Mouse (Mus musculus) urinary bladder, postnatal 36 days (tissue): Measurements from ENCODE around the gene Urah.

Source experiments
- DNase-seq, 2 experiments: peaks; one replicate each; pipeline ENCODE4 v3.0.0; 2022; ENCODE audit warnings: low spot score in 2 of 2, mixed read lengths in 1 of 2

The Urah gene

GRCm38 (mm10) chr7:140840750-140841735, 6.2 kb downstream of the Urah start:
- peak in 1 of 2 experiments; percentile 36 for DNase-seq

- no peak for DNase-seq
Observed at GRCm38 (mm10) chr7:140843806-140844205, 9.0 kb downstream of the Urah start.

GRCm38 (mm10) chr7:140844905-140845665, 10.3 kb downstream of the Urah start, which contains the start of gene Scgb1c1:
Gene Scgb1c1, plus strand, starts transcription at chr7:140845547.
- DNase-seq: peak; percentile 89 to 90

DNA sequence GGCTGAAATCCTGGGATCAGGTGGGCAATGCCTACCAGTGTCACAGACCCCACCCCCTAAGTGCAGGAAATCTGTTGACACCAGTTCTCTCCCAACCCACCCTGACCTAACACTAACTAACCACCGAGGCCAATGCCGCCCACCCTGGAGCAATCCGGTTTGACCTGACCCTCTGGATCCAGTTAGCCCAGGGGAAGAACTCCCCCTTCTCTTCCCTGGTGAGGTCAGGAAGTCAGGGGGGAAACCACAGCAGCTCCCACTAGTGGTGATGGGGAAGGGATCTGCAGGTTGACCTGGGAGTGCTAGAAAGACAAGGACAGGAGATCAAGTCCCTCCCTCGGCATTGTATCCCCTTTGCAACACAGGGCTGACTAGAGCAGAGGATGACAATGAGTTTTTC, 10.9 kb downstream of the Urah start:
- no peak for DNase-seq

- DNase-seq: no peak
Observed at GRCm38 (mm10) chr7:140846676-140847075, 11.9 kb downstream of the Urah start.

GRCm38 (mm10) chr7:140847755-140848580, 13.2 kb downstream of the Urah start, which contains the start of gene Odf3:
Gene Odf3, plus strand, starts transcription at chr7:140847805.
- peak in 1 of 2 experiments; percentile 47 for DNase-seq

- no peak for DNase-seq
Observed at GRCm38 (mm10) chr7:140848591-140848990, 13.8 kb downstream of the Urah start.

GRCm38 (mm10) chr7:140851916-140852315, 17.1 kb downstream of the Urah start:
- DNase-seq: no peak

GRCm38 (mm10) chr7:140853386-140853785, 18.6 kb downstream of the Urah start:
- DNase-seq: no peak

DNA sequence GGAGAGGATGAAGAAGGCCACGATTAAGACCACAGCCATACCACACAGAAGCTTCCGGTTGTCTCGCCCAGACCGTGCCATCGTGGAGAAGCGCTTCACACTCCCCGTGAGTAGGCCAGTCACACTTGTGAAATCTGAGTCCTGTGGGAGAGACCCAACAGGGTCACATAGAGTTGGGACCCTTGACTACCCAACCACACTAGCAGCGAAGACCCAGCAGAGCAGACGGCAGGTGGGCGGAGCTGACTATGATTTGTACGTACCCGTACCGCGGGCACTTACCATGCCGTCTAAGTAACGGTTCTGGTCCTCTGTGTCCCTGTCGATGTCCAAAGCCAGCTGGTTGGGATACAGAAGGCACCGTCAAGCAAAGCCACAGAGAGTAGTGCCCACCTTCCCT, 19.7 kb downstream of the Urah start:
- DNase-seq: no peak

GRCm38 (mm10) chr7:140855181-140855580, 20.4 kb downstream of the Urah start:
- no peak for DNase-seq

- peak; percentile 79 to 88 for DNase-seq
Observed at GRCm38 (mm10) chr7:140855860-140856784, 21.3 kb downstream of the Urah start, which contains the start of gene Gm45785. Gene Gm45785, minus strand, starts transcription at chr7:140856331.

DNA sequence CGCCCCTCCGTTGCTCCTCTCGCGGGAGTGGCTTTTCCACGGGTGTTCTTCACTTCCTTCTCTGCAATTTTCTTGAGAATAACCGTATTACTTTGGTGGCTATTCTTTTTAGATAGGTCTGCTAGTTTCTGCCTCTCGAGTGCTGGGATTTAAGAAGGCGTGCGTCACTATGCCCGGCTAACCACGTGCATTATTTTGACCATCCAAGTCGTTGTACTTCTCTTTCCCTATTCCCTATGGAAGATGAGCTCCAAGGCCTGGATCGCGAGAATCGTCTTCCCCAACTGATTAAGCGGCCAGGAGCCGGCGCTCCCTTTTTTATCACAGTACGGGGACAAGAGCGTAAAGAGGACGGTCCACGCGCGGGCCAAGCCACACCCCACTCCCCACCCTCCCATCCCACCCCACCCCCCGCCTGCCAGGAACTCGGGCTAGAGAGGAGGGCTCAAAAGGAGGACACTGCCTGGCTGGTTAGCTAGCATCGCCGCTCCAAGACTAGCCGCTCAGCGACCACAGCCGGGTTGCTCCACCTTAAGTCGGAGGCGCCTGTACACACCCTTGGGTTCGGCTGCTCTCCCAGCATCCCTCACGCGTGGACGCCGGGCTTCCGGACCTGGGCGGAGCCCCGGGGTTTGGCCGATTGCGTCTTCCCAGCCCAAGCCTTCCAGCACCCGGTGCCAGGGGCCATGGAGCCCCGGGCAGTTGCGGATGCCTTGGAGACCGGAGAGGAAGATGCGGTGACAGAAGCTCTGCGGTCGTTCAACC, 22.1 kb downstream of the Urah start, which contains the start of gene Ric8a:
Ric8a (plus strand) TSS at position 173 of the 765 bp plus-strand sequence.
- DNase-seq: peak; percentile 89 to 93

GRCm38 (mm10) chr7:140857550-140858505, 23.0 kb downstream of the Urah start, which contains the start of gene Bet1l:
Gene Bet1l, minus strand, starts transcription at chr7:140857577.
- no peak for DNase-seq

DNA sequence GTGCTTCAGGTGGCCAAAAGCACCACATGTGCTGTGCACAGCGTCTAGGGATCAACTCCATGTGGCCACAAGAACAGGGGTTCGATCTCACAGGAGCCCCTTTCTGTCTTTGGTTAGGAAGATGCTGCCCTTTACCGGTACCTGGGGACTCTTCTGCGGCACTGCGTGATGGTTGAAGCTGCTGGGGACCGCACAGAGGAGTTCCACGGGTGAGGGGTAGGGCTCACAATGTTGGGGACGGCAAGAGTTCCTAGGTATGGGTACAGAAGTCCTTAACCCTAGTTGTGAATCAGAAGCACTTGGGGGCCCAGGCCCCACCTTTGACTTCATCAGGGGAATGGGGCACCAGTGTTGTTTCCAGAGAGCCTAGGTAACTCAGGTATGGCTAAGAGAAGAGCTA, 23.9 kb downstream of the Urah start:
- DNase-seq: no peak

DNA sequence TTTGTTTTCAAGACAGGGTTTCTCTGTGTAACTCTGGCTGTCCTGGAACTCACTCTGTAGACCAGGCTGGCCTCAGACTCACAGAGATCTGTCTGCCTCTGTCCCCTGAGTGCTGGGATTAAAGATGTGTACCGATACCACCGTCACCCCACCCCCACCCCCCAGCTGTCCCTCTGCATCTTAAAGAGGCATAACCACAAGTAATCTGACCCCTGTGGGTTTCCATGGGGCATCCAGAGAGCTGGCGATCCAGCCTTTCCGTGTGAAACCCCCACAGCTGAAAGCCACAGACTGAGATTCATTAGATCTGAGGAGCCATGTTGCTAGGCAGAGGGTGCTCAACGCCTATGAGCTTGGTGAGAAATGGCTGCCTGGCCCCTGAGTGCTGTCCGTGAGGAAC, 25.2 kb downstream of the Urah start:
- DNase-seq: no peak

DNA sequence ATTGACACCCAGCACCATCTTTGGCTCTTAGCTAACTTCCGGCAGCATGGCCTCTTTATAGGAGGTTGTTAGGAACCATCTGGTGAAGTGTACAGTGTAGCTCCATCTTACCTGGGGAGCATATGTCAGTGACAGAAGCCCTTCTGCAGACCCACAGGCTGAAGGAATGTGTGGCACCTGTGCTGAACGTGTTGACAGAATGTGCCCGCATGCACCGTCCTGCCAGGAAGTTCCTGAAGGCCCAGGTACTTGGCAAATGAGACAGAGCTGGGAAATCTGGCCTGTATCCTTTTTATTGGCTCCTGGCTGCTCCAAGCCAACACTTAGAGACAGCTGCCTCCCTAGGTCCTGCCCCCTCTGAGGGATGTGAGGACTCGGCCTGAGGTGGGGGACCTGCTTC, 25.9 kb downstream of the Urah start:
- no peak for DNase-seq

DNA sequence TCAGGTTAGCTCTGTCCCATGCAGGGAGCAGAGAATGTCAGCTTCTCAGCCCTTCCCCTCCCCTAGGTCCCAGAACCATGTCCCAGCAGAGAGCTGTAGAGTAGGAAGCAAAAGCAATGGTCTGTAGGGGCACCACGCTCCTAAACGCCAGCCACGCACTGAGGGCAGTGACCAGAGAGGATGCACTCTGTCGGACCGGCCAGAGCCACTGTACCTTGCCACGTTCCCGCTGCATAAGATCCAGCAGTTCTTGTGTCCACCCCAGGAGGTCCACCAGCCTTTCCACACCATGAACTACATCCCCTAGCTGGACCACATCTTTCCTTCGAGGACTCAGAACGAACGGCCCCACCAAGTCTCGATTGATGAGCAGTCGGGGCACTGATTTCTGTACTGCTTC, 29.9 kb downstream of the Urah start:
- DNase-seq: no peak
